Mouse (Mus musculus) lung, postnatal 10 days (tissue): ENCODE data around the gene Itgb1bp1.

Experiments used
- DNase-seq: peaks from one replicate; pipeline ENCODE4 v3.0.0; 2021

The Itgb1bp1 gene

GRCm38 (mm10) chr12:21191546-21191945 lies 94.5 kb downstream of the Itgb1bp1 start:
- no peak for DNase-seq
